Mouse (Mus musculus): ENCODE measurements around the gene Jakmip3.

- TF ChIP-seq CTCF (IDR thresholded peaks at IDR 0.05; ENCODE audit: low read depth, low read length) (no peak), TAL1 (conservative IDR thresholded peaks at IDR 0.05; ENCODE audit: low read depth, low read length) (no peak), GATA1 (IDR thresholded peaks at IDR 0.05; ENCODE audit: borderline replicate concordance, low read length) (no peak), GATA2 (IDR thresholded peaks at IDR 0.05; ENCODE audit: borderline replicate concordance, low read depth, low read length) (no peak)
These were observed 7.2 kb downstream of the Jakmip3 start for GRCm38 (mm10) chr7:138947741-138948140.
